Mouse (Mus musculus): ENCODE measurements around the gene Rpl27.
"Not testable (repeated sequence)": the region's sequence is repeated elsewhere in the genome, so short reads cannot be mapped to it uniquely, and the experiment has no call there.

The Rpl27 gene

DNA sequence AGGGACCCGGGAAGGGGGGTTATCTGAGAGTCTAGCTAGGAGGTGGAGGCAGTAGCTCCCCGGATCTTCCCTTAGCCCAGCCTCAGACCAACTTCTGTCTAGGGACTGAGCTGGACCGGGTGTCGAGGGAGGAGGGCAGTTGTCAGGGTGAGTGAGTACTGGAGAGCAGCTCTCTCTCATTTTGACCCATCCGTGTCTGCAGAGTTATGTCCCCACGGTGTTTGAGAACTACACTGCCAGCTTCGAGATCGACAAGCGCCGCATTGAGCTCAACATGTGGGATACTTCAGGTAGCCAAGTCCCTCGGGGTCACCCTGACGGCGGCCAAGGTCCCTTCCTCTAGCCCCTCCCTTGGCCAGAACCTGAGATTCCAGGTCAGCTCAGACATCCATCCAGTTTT lies 26.6 kb downstream of the Rpl27 start:
- DNase-seq (ENCODE audit: low spot score): no peak

DNA sequence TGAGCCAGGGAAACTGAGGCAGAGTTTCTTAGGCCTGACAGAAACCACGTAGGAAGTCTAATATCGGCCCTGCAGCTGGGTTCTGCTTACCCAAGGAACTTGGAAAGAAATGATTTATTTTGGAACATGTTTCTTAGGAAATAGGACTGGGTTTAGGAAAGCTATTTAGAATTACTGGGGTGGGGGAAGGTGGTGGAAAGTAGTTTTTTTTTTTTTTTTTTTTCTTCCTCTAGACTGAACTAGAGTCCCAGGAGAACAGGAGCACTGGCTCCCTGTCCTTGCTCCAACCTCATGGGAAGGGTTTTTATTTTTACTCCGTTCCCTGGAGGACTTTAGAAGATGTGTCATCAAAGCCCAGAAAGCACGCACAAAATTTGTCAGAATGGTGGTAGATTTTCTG lies 27.1 kb downstream of the Rpl27 start:
- DNase-seq (ENCODE audit: low spot score): peak; percentile 34

DNA sequence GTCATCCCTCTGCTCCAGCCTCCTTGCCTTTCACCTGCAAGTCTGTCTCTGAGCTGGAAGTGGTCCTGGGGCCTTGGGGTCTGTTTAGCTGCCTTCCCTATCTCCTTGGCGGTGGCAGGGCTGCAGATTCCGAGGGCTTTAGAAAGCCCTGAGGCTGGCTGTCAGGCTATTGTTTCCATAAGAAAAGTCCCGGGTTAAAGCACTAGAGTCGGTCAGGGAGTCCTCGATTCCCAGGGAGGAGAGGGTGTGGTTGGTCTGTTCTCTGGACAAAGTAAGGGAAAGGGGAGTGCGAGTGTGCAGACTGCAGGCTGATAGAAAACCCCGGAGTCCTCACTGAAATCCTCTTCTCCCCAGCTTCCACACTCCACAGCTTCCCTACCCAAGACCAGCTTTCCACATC lies 28.1 kb downstream of the Rpl27 start:
- DNase-seq (ENCODE audit: low spot score): peak; percentile 37

DNA sequence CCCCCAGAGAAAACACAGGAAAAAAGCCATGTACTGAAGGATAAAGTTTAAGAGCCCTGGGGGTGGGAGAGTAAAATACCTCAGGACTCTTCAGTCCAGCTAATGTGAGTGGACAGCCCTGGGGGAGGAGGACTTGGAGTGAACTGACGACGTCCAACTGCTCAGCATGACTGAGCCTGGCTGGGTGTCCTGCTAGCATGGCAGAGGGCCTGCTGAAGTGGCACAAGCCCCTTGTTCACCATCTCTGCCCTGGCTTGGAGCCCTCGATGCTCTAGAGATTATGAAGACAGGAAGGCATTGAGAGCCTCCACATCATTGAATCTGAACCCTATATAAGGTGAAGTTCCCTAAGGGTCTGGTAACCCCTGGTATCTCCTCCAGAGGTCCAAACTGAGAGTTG lies 29.8 kb downstream of the Rpl27 start:
- DNase-seq (ENCODE audit: low spot score): peak; percentile 46

DNA sequence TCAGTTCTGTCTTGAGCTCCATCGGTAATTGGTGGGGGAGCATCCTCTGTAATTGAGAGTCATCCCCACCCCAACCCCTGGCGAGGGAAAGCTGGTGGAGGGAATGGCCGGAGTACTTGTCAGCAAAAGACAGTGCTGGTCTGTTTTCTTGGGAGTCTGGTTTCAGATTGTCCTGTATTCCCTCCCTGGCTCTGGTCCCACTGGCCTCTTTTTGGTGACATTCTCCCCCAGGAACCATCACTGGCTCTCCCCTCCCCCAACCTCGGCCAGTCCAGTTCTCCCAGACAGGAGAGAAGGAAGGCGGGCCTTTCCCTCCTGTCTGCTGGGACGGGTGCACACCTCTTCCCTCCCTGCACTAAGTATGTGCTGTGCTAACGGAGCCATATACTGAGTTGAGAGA lies 30.2 kb downstream of the Rpl27 start:
- no peak for DNase-seq (ENCODE audit: low spot score)

DNA sequence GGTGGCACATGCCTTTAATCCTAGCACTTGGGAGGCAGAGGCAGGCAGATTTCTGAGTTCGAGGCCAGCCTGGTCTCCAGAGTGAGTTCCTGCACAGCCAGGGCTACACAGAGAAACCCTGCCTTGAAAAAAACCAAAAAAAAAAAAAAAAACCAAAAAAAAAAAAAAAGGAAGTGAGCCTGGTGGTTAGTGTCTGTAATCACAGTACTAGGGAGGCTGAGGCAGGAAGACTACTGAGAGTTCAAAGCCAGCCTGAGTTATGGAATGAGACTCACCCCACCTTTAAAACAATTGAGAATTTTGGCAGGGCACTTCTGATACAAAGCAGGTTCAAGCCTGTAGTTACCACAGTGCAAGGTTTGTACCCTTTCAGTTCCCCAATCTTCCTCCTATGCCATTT lies 31.6 kb downstream of the Rpl27 start:
- not testable (repeated sequence) for DNase-seq (ENCODE audit: low spot score)

DNA sequence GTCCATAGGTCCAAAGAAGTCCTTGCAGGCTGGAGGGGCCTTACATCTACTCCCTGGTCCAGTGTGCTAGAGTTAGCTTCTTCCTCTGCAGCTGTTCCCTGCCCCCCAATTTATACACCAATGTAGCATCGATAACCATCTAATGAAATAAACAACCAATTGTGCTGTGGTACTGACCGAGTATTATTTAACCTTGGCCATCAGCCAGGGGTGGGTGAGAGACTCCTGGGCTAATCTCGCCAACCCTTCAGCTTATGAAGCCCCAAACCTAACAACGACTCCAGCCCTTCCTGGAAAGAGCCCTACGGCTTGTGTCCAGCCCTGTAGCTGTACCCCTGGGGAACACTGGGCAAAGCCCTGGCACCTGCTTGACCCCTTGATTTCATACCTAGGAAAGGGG lies 32.2 kb downstream of the Rpl27 start:
- DNase-seq (ENCODE audit: low spot score): no peak

DNA sequence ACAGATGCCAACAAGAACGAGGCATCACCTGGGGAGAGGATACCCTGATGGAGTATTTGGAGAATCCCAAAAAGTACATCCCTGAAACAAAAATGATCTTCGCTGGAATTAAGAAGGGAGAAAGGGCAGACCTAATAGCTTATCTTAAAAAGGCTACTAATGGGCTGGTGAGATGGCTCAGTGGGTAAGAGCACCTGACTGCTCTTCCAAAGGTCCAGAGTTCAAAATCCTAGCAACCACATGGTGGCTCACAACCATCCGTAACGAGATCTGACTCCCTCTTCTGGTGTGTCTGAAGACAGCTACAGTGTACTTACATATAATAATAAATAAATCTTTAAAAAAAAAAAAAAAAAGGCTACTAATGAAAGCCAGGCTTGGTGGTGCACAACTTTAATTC lies 34.3 kb downstream of the Rpl27 start:
- not testable (repeated sequence) for DNase-seq (ENCODE audit: low spot score)

DNA sequence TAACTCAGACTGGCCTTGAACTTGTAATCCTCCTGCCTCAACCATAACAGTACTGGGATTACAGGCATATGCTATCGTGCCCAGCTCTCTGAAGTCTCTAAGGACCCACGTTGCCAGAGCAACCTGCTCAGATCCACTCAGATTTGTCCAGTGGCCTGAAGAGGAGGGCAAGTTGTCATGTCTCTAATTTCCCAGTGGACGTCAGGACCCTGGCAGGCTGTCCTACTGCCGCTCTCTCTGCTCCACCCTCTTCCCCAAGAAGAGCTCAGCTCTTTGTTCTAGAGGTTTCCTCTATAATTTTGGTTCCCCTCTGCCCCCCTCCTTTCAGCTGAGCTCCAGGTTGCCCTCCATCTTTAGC lies 35.1 kb downstream of the Rpl27 start:
- DNase-seq (ENCODE audit: low spot score): no peak

DNA sequence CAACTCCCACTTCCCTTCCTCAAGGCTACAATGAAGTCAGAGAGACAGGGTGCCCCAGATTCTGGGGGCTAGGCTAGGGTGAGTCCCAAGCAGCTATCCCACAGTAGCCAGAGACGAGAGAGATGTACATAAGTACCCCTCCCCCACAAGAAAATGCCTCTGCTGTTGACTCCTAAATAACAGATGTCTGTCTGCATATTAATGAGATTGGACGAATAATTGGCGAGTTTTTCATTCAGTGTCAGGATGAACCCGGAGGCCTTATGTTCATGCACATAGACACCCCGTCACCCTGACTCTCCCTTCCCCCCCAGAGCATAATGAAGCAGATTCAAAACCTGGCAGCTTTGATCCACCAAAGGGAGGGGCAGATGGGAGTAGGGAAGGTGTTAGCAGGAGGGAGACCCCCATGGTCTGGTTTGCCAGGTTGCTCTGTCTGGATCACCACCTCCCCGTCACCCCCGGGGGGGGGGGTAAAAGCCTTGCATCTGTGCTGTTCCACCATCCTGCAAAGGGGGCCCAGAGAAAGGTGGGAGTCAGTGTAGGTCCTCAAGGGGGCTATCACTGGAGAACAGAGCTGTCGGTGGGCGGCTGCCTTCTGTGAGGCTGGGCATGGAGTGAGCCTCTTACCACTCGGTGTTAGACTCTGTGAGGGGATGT lies 35.6 kb downstream of the Rpl27 start:
- DNase-seq (ENCODE audit: low spot score): no peak

DNA sequence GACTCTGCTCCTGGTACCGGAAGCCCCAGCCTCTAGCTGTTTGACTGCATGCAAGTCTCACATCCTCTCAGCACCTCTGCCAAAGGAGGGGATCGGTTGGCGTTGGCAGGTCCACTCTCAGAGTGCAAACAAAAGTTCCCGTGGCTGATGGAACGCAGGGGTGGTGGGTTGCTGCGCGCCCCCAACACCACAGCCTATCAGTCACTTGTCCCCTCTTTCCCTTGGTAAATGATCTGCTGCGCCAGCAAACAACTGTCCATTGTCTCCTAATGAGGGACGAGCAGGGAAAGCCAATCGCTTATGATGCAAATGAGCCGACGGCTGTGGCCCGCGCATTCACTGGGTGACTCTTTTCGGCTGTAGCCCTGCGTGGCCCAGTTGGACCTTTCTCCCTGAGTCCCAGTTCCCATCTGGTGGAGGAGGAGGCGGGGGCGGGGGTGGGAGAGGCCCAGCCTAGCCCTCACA lies 37.1 kb downstream of the Rpl27 start:
- DNase-seq (ENCODE audit: low spot score): no peak

DNA sequence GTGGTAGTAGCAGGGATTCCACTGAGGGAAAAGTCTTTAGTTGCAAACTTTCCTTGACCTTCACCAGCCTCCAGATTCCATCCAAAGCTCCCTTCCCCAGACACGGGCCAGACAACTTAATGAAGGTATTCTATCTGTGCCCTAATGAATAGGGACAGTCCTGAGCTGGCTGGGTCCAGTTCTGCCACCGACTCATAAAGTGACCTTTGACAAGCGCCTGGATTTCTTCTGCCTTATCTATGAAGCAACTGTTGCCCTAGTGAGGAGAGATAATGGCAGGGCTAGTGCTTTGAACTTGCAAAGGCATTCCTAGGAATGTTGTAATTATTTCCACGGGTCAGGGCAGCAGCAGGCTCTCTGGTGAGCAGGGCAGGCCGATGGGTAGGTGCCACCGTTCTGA lies 38.8 kb downstream of the Rpl27 start:
- no peak for DNase-seq (ENCODE audit: low spot score)

DNA sequence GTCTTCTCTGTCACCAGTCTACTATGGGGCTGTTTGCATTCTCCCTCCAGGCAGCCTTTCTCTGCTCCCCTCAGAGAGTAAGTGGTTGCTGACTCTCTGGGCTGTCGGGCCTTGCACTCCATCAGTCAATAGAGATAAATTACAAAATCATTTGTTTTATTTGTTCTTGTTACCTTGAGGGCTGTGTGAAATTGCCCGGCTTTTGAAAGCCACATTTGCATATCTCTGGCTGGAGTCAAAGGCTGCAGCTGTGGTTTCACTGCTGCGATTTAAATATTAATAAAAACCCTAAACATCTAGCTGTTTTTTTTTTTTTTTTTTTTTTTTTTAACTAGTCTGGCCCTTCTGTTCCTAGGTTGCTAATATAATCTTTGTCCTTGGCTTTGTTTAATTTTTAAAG lies 41.7 kb downstream of the Rpl27 start:
- DNase-seq (ENCODE audit: low spot score): no peak

DNA sequence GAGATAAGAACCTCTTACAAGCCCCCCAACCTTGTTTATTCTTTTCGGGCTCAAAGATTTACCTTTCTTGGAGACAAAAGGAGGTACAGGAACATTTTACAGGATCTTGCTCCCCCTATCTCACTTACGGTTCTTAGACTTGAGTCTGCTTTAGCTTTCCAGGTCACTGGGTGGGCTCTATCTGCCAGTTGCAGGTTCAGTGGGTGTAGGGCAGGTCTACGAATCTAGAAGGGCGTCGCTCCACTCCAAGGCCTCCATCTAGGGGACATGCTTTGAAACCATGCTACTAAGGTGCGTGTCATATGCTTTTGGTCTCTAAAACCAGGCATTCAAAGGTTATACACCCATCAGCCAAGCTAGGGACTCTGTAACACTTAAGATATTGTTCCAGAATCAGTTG lies 42.1 kb downstream of the Rpl27 start:
- no peak for DNase-seq (ENCODE audit: low spot score)

DNA sequence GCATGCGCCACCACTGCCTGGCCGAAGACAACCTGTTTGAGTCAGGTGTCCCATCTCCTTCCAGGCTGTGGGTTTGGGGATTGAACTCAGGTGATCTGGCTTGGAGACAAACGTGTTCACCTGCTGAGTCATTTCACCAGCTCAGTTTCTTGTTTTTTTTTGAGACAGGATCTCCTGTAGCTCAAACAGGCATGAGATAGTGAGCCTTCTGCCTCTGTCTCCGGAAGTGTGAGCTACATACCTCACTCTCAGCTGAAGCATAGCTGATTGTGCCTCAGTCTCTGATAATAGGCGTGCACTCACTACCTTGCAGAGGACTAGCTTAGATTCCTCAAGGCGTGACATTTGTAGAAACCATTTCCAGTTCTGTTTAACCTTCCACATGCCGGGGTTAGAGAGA lies 42.7 kb downstream of the Rpl27 start:
- DNase-seq (ENCODE audit: low spot score): no peak

DNA sequence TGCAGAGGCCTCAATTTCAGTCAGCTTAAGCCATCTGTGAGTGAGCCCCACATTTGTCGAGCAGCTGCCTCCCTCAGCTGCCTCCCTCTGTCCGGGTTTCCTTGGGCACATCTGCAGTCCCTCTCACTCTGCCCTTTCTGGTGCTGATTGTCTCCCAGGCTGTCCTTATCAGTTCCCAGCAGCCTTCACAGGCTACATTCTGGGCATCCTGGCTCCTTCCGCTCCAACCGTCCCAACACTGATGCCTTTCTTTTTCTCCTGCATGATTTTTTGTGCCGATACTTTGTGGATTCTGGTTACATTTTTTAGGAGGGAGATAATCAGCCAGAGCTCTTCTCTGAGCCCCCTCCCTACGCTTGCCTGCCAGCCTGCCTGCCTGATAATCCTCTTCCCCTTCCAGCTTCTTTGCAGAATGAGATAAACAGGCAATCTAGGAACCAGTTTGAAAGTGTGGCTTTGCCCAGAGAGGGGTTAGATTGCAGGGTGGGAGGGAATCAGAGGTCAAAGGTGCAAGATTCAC lies 43.5 kb downstream of the Rpl27 start:
- DNase-seq (ENCODE audit: low spot score): no peak

DNA sequence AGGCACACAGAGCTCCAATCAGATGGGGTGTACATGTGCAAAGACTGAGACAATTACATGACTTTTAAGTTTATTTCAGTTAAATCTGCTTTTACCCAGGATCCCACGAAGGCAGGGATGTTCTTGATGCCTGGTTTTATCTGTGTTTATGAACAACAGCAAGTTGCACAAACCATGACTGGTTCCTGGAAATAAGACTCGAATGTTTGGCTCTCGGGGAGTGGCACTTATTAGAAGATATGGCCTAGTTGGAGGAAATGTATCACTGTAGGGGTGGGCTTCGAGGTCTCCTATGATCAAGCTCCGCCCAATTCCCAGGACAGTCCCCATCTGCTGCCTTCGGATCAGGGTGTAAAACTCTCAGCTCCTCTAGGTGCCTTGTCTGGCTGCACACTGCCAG lies 44.0 kb downstream of the Rpl27 start:
- no peak for DNase-seq (ENCODE audit: low spot score)

All from adipocyte (in vitro differentiated cells).